Mouse (Mus musculus) right cerebral cortex, postnatal 10 days (tissue): ENCODE data around the gene Nell2.

ENCODE experiments used
- DNase-seq, 2 experiments: peaks; one replicate each; pipeline ENCODE4 v3.0.0; 2021; ENCODE audit warnings: low spot score in 2 of 2

Gene Nell2

DNA sequence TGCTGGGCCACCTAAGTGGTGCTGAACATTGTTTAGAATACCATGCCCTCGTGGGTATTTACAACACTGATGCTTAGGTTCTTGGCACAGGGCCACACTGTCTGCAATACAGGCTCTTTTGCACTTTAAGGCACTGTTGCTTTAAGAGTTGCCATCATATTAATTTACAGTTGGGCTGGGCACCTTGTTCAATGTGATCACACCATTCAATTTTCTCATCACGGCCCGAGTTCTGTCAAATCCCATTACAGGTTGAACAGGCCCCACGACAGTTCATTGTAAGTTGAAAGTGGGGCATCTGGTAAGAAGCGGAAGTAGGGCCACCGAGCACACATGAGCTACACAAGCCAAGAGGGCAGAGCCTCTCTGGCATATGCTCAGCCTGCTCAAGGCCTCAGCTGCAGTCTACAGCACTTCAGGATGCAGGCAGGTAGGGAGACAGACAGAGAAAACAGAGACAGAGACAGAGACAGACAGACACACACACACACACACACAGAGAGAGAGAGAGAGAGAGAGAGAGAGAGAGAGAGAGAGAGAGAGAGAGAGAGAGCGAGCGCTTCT, 421.0 kb downstream of the Nell2 start:
- DNase-seq = no peak

DNA sequence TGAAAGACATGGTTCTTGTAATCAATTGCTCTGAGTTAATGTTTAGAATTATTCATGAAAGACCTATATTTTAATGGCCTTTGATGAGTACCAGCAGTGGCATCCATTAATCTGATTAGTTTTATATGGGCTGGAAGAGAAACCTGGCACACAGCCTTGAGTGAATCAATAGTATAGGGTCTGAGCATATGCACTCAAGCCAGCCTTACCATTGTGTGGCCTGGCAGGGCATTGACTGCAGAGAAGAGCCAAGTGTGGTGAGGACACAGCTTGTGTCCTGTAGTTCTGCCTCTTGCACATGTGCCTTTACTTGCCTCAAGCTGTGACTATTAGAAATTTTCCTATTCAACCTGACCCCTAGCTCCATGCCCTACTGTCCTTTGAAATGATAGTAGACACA, 426.8 kb downstream of the Nell2 start:
- no peak for DNase-seq

DNA sequence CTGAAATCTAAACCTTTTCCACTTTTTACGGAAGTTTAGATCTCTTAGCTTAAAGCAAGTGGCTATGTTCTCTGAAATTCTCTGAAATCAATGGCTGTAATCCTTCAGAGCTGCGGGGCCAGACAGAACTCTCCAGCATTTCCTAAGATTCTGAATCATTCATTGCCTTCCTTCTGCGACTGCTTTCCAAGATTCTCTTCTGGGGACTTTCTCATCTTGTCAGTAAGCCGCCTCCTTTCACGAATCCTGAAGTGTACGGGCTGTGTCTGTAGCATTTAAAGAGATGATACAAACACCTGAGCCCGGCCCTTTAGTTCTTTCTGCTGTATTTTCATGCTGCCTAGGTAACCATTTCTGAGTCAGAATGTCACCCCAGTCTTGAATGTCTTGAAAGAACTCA, 428.2 kb downstream of the Nell2 start:
- peak in 1 of 2 experiments; percentile 25 for DNase-seq

DNA sequence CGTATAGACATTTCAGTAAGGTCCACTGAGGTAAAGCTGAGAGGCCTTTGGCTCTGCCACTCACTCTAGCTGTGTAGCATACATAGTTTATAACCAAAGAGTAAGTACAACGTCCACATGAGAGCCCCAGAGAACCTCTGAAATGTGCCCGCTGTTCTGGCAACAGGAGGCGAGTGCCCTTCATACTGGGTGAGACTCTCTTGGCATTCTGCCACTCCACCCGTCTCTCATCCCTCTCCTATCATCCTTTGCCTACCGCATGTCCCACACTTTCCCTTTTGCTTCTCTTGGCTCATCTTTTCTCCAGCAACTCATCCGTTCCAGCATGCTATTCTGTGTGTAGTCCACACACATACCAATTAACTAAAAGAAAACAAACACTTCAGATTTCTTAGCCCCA, 442.4 kb downstream of the Nell2 start:
- peak in 1 of 2 experiments; percentile 25 for DNase-seq

DNA sequence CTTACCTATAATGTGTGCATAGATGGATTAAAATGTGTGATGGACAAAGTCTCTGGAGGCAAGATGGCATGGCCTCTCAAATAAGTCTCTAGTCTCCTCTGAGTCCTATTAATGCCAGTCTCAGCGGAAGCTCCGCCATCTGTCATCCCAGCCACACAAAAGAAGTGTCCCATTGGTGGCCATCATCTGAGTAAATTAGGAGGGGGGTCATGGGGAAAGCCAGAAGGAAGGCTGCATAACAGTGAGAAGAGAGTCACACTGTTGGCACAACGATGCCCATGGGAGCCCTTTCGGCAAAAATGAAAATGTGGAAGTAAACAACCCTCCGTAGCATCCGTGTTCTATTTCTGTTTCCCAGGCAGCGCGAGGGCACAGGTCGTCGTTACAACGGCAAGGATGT, 446.7 kb downstream of the Nell2 start:
- no peak for DNase-seq

DNA sequence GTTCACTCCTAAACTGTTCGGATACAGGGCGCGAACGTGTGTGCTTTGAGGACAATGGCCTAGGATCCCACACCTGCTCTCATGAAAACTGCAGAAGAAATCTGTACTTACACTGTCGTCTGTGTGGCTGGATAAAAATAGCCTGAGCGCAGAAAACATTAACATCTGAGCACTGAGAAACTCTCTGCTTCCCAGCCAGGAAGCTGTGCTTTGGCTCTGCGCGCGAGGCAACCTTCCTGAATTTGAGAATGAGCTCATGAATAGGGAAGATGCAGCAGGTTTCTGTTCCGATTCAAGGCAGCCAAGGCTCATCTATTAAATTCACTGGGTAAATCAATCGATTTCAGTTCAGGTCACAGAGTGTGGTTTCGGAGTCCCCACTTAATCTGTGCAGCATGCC, 453.0 kb downstream of the Nell2 start:
- DNase-seq = peak; percentile 77 to 81

DNA sequence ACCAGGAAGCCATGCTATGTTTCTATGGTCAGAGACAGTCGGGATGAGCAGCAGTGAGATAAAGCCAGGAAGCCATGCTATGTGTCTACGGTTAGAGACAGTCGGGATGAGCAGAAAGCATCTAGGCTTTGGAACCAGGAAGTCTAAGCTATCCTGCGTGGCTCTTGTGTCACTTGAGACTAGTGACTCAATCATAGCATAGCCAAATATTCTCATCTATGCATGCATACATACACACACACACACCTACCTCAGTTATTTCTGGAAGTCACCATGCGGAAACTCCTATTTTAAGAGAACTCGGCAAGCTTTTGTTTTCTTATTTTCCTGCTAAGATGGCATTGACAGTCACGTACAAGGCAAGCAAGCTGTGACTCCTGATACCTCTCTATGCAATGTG, 457.5 kb downstream of the Nell2 start:
- DNase-seq = no peak

DNA sequence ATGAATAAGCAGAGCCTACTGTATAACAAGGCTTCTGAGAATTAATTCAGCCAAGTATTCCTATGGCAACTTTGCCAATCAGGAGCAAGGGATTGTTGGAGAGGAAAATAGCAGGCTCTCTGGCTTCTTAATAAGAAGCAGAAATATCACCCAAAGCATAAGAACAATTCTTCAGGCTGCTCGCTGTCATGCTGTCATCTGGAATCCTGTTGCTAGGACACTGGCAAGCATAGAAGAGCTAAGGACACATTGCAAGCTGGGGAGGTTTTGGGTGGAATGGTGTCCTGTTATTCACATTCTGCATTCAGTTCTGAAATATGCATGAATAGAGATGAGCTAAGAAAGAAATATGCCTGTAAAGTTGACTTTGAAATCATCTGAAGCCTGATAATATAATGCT, 459.6 kb downstream of the Nell2 start:
- peak; percentile 42 to 75 for DNase-seq

DNA sequence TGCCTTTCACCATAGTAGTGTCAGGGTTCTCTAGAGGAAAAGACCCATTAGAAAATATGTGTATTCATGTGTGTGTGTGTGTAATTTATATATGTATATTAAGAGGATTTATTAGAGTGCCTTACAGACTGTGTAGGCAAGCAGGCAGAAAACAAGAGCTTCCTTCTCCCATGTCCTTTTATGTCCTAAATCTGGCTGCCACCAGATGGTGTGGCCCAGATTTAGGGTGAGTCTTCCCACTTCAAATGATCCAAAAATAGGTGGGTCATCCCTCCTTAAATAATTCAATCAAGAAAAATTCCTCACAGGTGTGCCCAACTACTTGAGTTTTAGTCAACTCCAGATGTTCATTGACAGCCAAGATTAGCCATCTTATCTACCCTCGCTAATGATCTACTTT, 460.3 kb downstream of the Nell2 start:
- no peak for DNase-seq

DNA sequence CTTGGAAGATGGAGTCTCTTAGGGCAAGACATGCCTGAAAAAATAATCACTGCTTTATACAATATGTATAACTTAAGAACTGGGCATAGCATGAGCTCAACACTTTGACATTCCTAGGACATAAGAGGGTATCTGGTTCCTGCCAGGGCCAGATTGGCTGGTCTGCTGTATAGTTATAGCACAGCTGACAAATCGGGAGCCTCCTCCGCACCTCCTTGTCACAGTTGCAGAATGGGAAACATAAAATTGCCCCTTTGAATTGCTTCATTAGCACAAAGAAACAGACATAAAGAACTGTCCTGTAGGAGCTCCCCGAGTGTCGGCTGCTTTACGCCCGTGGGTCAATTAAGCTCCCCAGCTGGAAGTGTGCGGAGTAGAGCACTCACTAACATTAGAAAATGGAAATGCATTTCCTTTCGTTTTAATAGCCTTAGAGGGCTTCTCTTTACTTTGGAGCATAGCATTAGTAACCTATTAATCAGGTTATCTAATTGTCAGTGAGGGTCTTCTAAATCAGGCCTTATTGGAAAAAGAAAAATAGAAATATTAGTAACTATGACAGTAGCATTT, 473.2 kb downstream of the Nell2 start:
- DNase-seq = no peak

DNA sequence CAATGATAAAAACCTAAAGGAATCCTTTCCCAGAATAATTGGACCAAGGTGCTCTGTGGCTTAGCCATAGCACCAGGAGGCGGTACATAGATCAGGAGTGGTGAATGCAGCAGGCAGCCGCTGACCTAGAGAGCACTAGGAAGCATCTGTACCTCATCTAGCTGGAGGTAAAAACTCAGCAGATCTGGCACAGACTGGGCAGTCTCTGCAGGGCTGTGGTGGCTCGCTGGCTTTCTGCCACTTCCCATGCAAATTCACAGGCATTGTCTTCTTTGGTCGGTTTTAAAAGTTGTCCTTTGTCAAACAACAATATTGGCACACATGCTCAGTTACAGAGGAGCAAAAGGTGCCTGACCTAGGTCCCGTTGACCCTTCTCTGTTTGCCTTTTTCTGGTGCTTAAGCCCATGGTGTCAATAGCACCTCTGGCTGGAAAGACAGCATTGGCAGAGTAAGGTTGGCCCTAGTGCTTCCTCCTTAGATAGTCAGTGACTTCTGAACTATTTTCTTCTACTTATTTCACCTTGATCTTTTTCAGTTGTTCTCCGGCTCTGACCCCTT, 479.1 kb downstream of the Nell2 start:
- DNase-seq = peak in 1 of 2 experiments; percentile 32

DNA sequence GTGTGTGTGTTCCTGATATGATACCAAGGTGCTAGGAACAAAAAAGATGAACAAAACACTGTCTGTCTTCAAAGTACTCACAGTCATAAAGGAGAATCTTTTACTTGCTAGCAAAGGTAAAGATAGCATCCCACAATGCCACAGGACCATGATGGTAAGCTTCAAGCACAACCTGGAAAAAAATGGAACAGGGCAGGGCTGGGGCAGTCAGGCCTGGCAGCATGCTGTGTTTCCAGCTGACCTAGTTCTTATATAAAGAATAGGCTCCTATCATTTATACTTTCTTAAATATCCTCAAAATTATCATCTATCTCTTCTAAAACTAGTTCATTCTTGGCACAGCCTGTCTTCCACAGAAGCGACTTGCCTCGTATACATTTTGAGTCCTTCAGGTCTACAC, 480.9 kb downstream of the Nell2 start:
- no peak for DNase-seq

DNA sequence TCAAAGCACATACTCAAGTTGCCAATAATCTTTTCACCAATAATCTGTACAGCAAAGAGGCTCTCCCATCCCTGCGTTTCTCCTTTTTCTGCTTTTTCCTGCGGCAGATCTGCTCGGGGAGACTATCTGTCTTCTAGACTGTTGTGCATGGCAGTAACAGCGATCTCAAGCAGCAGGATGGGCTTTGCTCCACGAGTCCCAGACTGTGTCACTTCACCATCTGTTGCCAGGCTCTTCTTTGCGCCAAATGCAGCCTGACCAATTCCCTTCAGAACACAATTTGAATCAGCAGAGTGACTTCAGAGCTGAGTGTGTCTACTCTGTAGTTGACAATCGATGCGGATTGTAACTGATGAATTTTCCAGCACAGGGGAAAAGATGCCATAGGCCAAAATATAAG, 484.3 kb downstream of the Nell2 start:
- peak; percentile 60 to 63 for DNase-seq

DNA sequence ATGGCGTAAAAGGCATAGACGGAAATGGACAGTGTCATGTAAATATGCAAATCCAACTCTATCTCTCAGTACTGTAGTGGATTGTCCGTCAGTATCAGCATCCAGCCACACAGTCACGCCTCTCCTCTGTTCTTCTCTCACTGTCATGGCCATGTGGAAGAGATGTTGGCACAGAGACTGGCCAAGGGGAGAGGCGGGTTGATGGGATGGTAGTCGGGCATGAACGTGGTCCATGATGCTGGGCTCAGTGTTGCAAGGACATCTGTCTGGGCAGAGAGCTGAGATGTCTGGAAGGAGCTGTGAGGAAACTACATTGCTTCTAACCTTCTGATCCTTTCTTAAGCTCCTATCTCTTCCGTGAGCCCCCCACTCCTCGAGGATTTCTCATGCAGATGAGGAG, 485.9 kb downstream of the Nell2 start:
- no peak for DNase-seq

DNA sequence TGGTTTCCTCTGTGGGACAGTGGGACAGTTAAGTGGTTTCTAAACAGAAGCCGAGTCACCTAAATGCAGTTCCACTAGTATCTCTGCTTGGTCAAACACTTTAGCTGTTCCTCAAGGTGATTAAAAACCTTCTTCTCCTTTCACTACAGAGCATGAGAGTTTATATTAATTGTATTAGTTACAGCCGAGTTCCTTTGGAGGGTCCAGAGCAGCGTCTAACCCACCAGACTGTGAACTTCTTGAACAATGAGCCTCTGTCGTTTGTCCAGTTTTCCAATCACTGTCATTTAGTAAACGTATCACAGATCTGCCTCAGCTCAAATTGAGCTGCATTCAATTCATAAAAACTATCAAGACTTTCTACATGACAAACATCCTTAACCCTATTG, 498.9 kb downstream of the Nell2 start:
- no peak for DNase-seq

DNA sequence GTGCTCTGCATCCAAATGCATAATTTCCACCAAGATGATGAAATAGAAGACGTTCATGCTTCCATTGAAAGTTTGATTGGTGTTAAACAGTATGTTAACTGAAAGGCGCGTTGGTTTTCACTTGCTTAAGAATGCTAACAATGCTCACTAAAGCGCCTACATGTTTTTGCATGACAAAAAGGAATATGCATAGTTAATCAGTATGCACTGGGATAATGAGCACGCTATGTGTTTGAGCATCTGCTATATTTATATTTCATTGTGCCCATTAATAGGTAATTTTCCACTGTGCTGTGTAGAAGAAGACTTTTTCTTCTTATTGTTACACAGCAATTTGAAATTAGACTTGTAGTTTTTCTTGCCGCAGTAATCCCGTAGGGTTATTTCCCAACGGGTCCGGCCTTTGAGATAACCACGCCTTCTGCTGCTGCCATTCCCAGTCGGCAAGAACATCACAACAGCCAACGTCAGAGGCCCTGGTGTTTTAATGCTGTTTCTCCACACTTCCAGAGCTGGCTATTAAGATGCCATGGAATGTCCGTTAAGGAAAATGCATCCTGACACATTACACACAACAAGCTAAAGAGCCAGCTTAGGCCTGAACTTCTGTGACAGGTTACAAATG, 499.4 kb downstream of the Nell2 start:
- no peak for DNase-seq
